Mouse (Mus musculus) embryonic fibroblast, embryonic 13.5 days (primary cell): ENCODE results near the gene Rae1. TPM values are rescaled to one million over a fixed set of nuclear protein-coding genes. Genes with fewer than 3 reads are reported as not detected.

ENCODE experiments used
- H3K27ac ChIP-seq: 2 replicates; pipeline ENCODE4 v1.5.1; 2012; ENCODE audit warnings: low read length, control low read depth, inconsistent platforms; ENCODE audit not compliant: insufficient read depth
- H3K4me1 ChIP-seq: 2 replicates; pipeline ENCODE4 v1.6.1; 2011; ENCODE audit warnings: low read length; ENCODE audit not compliant: control insufficient read depth, insufficient read depth
- H3K4me3 ChIP-seq: 2 replicates; pipeline ENCODE4 v1.5.1; 2011; ENCODE audit warnings: mild to moderate bottlenecking, control low read depth, low read length; ENCODE audit not compliant: insufficient read depth
- CTCF ChIP-seq: IDR thresholded peaks from 2 replicates; pipeline ENCODE4 v1.5.1; 2011; ENCODE audit warnings: mild to moderate bottlenecking, control low read depth, low read length, moderate library complexity, borderline replicate concordance; ENCODE audit not compliant: insufficient read depth
- POLR2A ChIP-seq: IDR thresholded peaks from 2 replicates; pipeline ENCODE4 v1.6.1; 2011; ENCODE audit warnings: low read depth, mild to moderate bottlenecking, control low read depth, low read length, moderate library complexity
- polyA plus RNA-seq: library from polyadenylated mRNA; stranded (reverse); fragments of >200 nt; gene quantifications from 2 replicates; pipeline ENCODE4 v1.2.4, GENCODE M21; 2011; ENCODE audit warnings: low read depth; ENCODE audit not compliant: missing spikeins, insufficient read length

Gene Rae1
- polyA plus RNA-seq, 1 experiment, result 54.8 TPM

- TF ChIP-seq CTCF (no peak), POLR2A (no peak)
- H3K4me1 ChIP-seq, result peaks cover 3% of the 10 kb centered on the region; the same call in 1 of the 2 replicates
- H3K27ac ChIP-seq, result no peak overlapping the region
- no peak overlapping the region for H3K4me3 ChIP-seq
Observed at GRCm38 (mm10) chr2:173026286-173026685, 26.4 kb downstream of the Rae1 start.

GRCm38 (mm10) chr2:173026688-173027131 lies 26.8 kb downstream of the Rae1 start:
- Histone ChIP-seq H3K27ac (no peak overlapping the region), H3K4me3 (no peak overlapping the region), H3K4me1 (peaks cover 3% of the 10 kb centered on the region; the same call in 1 of the 2 replicates)
- TF ChIP-seq POLR2A (no peak), CTCF (no peak)

GRCm38 (mm10) chr2:173027169-173027823 lies 27.4 kb downstream of the Rae1 start:
- peaks cover 3% of the 10 kb centered on the region; the same call in 1 of the 2 replicates for H3K4me1 ChIP-seq
- no peak for TF ChIP-seq POLR2A
- TF ChIP-seq CTCF, result no peak
- H3K27ac ChIP-seq, result no peak overlapping the region
- no peak overlapping the region for H3K4me3 ChIP-seq

- Histone ChIP-seq H3K27ac (no peak overlapping the region), H3K4me1 (peaks cover 3% of the 10 kb centered on the region; the same call in 1 of the 2 replicates), H3K4me3 (no peak overlapping the region)
- TF ChIP-seq POLR2A (no peak), CTCF (no peak)
Observed at GRCm38 (mm10) chr2:173027824-173028495, 28.0 kb downstream of the Rae1 start.

GRCm38 (mm10) chr2:173028508-173029031 lies 28.7 kb downstream of the Rae1 start:
- TF ChIP-seq POLR2A (no peak), CTCF (no peak)
- H3K27ac ChIP-seq, result no peak overlapping the region
- H3K4me3 ChIP-seq, result no peak overlapping the region
- H3K4me1 ChIP-seq, result no peaks in the 10 kb centered on the region

- TF ChIP-seq CTCF (no peak), POLR2A (no peak)
- Histone ChIP-seq H3K27ac (no peak overlapping the region), H3K4me1 (no peaks in the 10 kb centered on the region), H3K4me3 (no peak overlapping the region)
Observed at GRCm38 (mm10) chr2:173030591-173031338, 30.8 kb downstream of the Rae1 start.

GRCm38 (mm10) chr2:173033531-173033930 lies 33.6 kb downstream of the Rae1 start:
- no peak for TF ChIP-seq CTCF
- no peak for TF ChIP-seq POLR2A
- no peaks in the 10 kb centered on the region for H3K4me1 ChIP-seq
- no peak overlapping the region for H3K27ac ChIP-seq
- no peak overlapping the region for H3K4me3 ChIP-seq

GRCm38 (mm10) chr2:173034998-173035397 lies 35.1 kb downstream of the Rae1 start:
- H3K4me3 ChIP-seq, result no peak overlapping the region
- no peak overlapping the region for H3K27ac ChIP-seq
- TF ChIP-seq POLR2A (no peak), CTCF (no peak)
- no peaks in the 10 kb centered on the region for H3K4me1 ChIP-seq

GRCm38 (mm10) chr2:173035653-173036052 lies 35.7 kb downstream of the Rae1 start:
- Histone ChIP-seq H3K4me3 (no peak overlapping the region), H3K27ac (no peak overlapping the region), H3K4me1 (no peaks in the 10 kb centered on the region)
- TF ChIP-seq CTCF (no peak), POLR2A (no peak)
